Mouse (Mus musculus) G1E-ER4 (cell line): ENCODE results near the gene Trio. TPM values are rescaled to one million over a fixed set of nuclear protein-coding genes. Genes with fewer than 3 reads are reported as not detected.

Source experiments
- GATA1 ChIP-seq: IDR thresholded peaks from one replicate; pipeline ENCODE4 v1.8.0; 2012; ENCODE audit warnings: low read length, inconsistent platforms
- polyA plus RNA-seq: library from polyadenylated mRNA; stranded (reverse); fragments of >175 nt; gene quantifications from 2 replicates; pipeline ENCODE4 v1.2.3, GENCODE M21; 2012

Trio gene
- polyA plus RNA-seq, 1 experiment = not detected

DNA sequence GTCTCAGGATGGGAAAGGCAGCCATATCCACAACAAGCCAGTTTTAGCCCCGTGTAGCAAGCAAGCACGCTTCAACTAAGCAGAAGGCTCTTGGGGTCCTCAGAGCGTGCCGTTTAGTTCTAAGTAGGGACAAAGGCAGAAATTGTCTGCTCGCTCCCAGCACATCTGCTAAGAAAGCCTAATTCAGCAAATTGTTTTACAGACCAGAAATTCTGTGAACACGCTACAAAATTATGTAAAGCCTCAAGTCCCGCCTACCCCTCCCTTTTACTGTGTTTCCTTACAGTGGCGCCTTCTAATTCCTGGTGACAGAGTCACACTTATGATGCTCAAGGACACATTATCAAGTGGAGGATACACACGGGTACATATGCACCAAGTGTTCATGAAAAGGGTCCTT, 80.1 kb downstream of the Trio start:
- TF ChIP-seq GATA1 = no peak

DNA sequence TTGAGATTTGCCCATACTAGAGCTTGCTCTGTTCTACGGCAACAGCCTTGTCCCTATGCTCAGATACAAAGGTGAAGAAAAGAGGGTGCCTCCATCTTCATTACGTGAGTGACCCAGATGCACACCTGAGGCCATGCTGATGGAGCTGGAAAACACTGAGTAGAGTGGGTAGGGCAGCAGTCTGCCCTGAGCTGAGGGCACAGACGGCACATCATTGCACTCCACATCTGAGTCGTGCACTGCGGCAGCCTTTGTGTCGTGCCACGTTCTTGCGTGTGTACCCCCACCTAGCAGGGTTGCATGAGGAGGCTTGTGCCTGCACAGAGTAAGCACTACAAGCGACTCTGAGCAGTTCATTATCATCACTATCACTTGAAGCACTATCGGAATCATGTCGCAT, 80.8 kb downstream of the Trio start:
- TF ChIP-seq GATA1 = no peak

DNA sequence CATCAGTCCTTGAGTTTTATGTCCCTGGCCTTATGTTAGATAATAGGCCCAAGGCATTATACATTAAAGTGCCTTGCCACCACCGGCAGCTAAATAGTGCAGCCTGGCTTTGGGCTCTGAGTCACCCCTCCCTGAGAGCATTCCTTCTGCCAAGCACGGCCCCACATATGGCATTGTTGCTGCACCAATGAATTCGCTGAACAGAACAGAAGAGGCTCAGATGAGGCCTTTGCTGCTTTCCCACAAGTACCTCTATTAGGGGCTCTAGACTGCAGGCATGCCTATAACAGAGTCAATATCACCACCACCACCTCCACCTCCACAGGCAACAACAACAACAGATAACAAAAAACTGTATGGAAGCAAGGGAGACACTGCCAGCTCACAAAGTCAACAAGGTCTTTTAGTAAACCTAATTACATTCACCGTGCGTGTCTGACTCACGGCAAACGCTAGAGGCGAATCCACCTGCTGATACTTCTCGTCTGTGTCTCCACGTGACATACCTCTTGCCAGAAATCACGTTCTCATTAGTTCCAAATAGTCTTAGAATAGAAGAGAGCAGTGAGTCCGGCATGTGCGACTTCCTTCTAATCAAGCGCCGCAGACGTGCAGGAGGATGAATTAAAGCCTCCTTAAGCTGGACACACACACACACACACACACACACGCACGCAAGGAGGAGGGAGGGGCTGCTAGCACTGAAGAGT, 82.0 kb downstream of the Trio start:
- no peak for TF ChIP-seq GATA1

DNA sequence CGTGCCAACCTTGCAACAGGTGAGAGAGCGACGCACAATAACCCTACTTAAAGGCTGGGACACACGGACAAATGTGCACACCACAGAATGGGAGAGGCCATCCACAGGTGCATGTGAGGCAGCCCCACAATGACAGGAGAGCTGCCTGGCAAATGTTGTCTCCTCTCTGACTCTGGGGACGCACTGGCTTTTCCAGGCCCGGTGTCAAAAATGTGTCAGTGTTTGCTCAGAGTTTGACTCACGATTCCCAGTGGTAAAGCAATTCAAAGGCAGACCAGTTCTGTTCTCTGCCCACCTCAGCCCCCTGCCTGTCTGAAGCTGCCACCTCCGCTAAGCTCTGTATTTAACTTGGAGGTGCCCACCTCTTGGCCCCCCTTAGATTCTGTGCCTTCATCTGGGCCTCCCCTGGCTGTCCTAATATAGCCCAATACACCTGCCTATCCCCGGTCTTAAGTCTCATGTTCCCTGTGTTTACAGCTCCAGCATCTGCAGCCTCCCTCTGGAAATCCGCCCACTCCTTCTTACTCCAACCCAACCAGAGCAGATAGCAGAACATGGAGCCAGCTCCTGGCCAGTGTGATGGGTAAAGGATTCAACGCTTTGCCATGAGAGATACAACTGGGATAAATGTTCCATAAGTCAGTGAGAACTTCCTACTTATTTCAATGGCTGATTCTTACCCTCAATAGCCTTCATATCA, 83.3 kb downstream of the Trio start:
- no peak for TF ChIP-seq GATA1

DNA sequence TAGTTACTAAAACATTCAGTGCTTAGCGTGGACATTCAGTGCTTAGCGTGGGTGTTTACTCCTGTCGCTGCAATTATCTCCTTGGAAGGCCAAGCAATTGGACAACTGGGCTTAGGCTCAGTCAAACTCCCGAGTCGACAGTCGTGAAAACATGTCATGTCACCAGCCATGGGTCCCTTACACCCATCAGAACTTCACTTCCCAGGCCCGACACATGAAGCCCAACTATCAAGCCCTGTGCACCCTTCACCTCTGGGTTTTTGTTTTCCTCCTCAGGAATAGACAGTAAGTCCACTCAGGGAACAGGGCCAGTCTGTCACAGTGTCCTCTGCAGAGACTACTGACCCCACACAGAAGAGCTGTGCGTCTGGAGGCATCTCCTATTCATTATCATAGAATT, 84.2 kb downstream of the Trio start:
- no peak for TF ChIP-seq GATA1

DNA sequence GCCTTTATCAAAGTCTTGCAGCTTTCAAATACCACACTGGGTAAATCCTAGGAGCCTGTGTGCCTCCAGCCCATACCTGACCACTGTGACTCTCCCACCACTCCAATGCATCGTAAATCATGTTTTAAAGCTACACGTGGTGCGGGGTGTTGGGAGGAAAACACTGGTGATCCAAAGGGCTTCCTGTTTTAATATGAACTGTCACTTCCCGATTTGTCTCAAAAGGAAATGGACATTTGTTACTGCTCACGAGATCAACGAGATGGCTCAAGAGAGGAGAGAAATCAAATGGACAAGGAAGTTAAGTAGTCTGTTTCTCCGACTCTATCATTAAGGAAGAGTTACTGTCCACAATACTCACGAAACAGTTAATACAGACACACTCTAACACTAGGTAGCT, 84.6 kb downstream of the Trio start:
- TF ChIP-seq GATA1 = no peak

DNA sequence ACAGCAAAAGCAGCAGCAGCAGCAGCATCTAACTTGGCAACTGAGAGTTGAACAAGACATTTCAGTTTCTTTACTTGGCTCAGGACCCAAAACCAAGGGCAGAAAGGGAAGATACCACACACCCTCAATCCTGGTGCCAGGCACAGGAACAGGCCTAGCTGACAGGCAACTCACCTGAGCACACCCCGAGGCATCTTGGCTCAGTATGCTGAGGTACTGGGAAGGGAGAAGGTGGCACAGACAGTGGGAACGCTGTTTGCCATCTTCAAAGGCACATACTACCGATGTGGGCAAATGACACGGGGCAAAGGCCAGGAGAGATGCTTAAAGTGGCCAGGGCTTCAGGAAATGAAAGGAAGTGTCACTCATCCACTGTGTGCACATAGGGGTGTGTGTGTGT, 85.6 kb downstream of the Trio start:
- TF ChIP-seq GATA1 = no peak

DNA sequence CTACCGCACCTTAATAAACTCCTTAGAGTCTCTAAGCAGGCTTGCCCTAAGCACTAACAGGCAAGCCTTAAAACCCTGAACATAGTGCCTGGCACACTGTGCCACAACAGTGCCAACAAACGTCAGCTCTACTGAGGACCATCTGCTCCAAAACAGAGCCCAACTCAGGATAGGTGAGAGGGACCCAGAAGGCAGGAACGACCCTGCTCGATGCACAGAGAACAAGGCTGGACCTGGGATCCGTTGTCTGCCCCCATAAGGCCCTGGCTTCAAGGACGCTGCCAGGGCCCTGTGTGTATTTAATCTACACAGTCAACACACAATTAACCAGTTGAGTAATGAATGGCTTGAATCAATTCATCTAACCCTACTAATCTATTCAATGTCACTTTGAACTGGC, 86.8 kb downstream of the Trio start:
- no peak for TF ChIP-seq GATA1

DNA sequence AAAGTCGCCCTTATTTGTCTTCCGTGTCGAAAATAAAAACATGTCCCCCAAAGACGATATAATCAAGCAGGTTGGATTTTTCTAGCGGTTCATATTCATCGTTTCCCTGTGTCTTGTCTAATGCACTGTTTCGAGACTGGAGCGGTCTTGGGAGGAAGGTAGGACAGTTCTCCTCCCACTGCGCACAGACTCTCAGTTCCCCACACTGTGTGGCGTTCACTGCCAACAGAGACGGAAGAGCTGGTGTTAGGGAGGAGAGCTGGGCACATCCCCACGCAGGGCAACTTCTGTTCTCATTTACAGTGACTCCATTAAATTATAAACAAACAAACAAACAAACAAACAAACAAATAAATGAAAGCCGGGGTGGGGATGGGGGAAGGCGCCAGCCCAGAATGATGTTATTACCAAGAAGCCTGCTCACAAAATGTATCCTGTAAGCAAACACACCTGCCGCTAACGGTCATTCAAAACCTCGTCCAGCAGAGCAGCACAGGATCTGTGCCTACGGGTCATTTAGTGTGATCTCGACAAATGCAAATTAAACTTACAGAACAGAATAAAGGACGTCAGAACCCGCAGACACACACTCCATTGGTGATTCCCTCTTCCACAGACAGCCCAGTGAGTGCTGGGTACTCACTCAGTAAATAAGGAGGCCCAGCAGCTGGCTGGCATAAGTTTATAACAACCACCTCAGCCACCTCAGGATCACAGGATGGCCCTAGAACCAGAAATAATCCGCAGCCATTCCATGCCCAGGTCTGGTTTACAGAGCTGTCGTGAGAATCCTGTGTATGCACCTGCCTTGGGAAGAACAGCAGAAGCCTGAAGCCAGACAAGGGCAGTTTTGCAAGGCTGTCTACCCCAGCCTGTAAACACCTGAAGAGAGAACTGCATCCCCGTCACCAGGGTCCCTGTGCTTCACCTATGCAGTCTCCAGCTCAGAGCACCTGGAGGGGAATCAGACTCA, 87.5 kb downstream of the Trio start:
- TF ChIP-seq GATA1 = no peak

DNA sequence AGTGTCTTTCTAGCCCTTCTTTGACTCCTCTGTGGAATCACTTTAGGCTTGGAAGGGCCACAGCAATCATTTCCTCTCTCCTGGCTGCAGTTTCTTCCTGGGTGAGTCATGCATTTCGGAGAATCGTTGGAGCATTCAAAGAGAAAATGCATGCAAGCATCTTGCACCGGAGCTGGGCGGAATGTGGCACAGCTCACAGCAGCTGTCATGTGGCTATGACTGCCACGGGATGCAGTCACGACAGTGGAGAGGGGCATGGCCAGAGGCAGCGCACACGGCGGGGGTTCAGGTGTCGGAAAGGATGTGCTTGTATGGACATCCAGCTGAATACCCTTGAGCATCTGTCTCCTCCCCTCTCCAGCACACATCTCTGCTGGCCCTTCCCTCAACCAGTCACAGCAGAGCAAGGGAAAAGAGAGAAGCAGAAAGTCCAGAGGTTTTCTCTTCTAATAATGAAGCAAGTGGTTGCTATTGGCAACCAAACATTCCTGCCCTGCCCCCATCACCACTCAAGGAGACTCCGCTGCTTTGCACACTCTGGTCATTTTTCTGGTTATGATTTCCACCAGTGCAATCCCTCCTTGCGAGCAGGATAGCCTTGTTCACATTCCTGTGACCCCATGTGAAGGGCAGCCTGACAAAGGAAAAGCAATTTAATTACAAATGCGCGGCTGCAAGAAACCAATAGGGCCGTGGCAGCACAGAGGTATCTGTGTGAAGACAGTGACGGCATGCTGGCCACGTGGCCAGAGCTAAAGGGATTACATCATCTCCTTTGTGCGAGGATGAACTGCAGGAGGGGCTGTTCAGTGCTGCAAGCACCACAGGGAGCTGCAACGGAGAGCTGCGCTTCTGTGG, 88.4 kb downstream of the Trio start:
- TF ChIP-seq GATA1 = no peak

DNA sequence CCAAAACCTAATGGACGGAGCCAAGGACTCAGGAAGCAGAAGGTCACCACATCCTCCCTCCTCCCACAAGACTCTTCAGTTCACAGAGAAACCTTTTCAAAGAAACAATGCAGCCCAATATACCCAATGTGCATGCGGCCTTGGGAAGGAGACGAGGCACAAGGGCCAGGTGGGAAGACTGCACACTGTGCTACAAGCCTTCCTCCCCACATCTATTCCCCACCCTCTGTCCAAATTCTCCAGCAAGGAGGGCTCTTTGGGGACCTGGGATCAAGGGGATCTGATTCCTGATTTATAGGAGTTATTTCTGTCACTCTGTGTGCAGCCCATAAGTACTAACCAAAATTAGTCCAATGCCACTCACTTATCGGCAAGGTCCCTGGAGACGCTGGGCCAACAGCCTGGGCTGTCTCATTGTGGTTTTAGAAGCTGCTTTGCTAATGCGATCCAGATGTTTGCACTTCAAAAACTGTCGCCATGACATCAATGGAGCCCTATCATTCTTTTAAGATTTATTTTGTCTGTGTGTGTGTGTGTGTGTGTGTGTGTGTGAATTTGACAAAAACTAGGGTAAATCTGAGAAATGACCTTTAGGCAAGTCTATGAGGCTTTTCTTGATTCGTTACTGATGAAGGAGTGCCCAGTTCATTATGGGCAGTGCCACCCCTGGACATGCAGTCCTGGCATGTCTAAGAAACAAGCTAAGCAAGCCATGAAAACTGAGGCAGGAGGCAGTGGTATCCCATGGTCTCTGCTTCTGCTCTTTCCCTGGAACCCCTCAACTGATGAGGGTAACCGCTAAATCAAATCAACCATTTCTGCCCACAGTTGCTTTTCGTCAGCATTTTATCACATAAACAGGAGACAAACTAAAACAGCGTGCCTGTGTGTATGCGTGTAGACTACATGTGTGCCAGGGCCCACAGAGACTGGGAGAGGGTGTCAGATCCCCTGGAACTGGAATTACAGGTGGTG, 89.6 kb downstream of the Trio start:
- TF ChIP-seq GATA1 = no peak

DNA sequence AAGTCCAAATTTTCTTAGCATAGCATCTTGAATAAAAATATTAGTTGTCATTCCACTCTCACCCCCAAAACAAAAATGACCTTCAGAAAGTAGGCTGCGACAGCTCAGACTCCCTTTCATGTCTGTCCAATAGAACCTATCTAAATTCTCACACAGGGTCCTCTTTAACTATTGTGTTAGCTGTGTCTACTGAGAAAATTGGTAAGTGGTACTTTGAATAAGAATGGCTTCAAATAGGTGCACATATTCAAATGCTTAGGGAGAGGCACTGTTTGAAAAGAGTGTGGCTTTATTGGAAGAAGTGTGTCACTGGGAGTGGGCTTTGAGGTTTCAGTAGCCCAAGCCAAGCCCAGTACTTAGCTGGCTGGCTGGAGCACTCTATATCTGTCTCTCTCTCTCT, 92.4 kb downstream of the Trio start:
- no peak for TF ChIP-seq GATA1

DNA sequence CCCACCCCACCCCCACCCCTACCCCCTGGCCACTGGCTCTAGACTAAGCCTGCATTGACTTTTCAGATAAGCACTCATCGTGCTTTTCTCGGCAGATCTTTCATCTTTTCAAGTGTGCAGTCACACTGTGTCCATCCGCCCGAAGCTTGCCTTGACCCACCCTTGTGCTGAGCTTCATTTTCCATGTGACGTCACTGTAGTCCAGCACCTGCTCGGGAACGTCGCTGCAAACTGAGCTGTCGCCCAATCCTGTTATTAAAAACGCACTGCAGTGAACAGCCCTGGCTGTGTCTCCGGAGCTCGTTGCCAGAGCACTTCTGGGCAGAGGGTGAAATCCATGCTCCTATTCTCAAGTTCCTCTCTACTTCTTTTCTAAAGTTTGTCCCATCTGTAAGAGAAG, 93.8 kb downstream of the Trio start:
- no peak for TF ChIP-seq GATA1

DNA sequence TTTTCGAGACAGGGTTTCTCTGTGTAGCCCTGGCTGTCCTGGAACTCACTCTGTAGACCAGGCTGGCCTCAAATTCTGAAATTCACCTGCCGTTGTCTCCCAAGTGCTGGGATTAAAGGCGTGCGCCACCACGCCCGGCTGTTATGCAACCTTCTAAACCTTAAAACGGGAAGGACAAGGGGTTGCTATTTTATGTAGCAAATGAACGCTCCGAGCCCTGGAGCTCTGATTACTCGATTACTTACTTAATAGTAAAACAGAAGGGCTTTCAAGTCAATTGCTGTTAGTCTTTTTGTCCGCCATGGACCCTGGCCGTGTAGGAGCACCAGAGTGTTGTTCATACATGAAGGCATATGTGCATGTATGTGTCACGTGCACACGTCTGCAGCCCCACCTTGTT, 94.2 kb downstream of the Trio start:
- TF ChIP-seq GATA1 = no peak
